Comparison of ENCODE assay signal across 20 mouse cellular contexts in the genomic region with DNA sequence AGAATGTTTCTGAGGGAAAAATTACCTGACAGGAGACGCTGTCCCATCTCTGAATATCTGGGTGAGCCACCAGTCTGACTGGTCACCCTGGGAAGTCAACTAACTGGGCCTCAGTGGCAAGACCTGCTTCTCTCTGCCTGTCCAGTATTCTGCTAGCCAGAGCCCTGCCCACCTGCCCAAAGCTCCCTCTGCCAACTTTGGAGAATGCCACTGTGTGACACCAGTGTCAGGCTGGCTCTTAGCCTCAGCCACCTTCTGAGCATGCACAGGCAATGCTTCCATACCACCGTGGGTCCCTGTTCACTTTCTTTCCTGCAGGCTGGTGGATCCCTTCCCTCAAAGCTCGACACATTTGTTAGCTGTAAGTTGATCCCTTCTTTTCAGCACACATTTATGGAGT. TPM values are rescaled to one million over a fixed set of nuclear protein-coding genes. Genes with fewer than 3 reads are reported as not detected.
DNase-seq lines count a peak whose midpoint lies in the region; ATAC-seq lines count a peak whose summit lies in the region.
"Had no signal": no experiment of that assay in that cellular context is flagged by ENCODE, and none has a peak within 500 bp of the region (broad histone marks: within the 10 kb centered on the region; RNA-seq: fewer than 3 reads in every experiment).

No protein-coding gene starts in this region.

- ATAC-seq in heart, embryonic 11.5 days (replicated peaks; ENCODE audit: insufficient number of reproducible peaks, low FRiP score, low TSS enrichment), result no peak
- no peak for ATAC-seq in midbrain, embryonic 15.5 days (replicated peaks)
- ATAC-seq in embryonic facial prominence, embryonic 15.5 days (ENCODE audit: insufficient number of reproducible peaks, low FRiP score, low TSS enrichment, low read depth), result no peak
- ATAC-seq in limb, embryonic 15.5 days (ENCODE audit: insufficient number of reproducible peaks, low FRiP score, low TSS enrichment, low read depth), result no peak; the same call in 1 of the 2 replicates
- ATAC-seq in intestine, embryonic 15.5 days, result no peak
- ATAC-seq: midbrain, embryonic 16.5 days had no signal

- peak; percentile 84 for DNase-seq in heart, adult 11 months
- DNase-seq in midbrain, embryonic 10.5 days (ENCODE audit: low spot score), result no peak
- no peak for DNase-seq in adrenal gland, adult 8-10 months
- DNase-seq: adrenal gland, adult 2 months; gastrocnemius, postnatal 25 days; kidney, adult 9 months; kidney, postnatal 4 days; layer of hippocampus, adult 9-11 months; left cerebral cortex, postnatal 4 days; lung, postnatal 10 days; thymus, adult 18-20 months had no signal

- H3K36me3 ChIP-seq in heart, embryonic 11.5 days (ENCODE audit: control insufficient read depth, insufficient read depth, low read length), result no peaks in the 10 kb centered on the region
- H3K36me3 ChIP-seq in midbrain, embryonic 10.5 days, result no peaks in the 10 kb centered on the region
- H3K36me3 ChIP-seq in midbrain, embryonic 15.5 days (replicated peaks), result no peaks in the 10 kb centered on the region
- H3K36me3 ChIP-seq in embryonic facial prominence, embryonic 15.5 days, result no peaks in the 10 kb centered on the region
- no peaks in the 10 kb centered on the region for H3K36me3 ChIP-seq in limb, embryonic 15.5 days
- no peaks in the 10 kb centered on the region for H3K36me3 ChIP-seq in intestine, embryonic 15.5 days
- H3K36me3 ChIP-seq: hindbrain, embryonic 13.5 days; neural tube, embryonic 15.5 days had no signal

- WGBS in heart, embryonic 11.5 days (ENCODE audit: insufficient replicate concordance), result 54% methylated on average over 3 of the region's 3 CpGs
- 73% methylated on average over 3 of the region's 3 CpGs for WGBS in midbrain, embryonic 10.5 days
- WGBS in midbrain, embryonic 15.5 days, result 70% methylated on average over 3 of the region's 3 CpGs
- 39% methylated on average over 3 of the region's 3 CpGs for WGBS in embryonic facial prominence, embryonic 15.5 days
- 43% methylated on average over 3 of the region's 3 CpGs for WGBS in limb, embryonic 15.5 days
- WGBS in intestine, embryonic 15.5 days, result 56% methylated on average over 3 of the region's 3 CpGs

- H3K4me2 ChIP-seq in heart, embryonic 11.5 days, result no peak overlapping the region
- H3K4me2 ChIP-seq in midbrain, embryonic 15.5 days, result no peak overlapping the region
- H3K4me2 ChIP-seq in embryonic facial prominence, embryonic 15.5 days (replicated peaks), result no peak overlapping the region
- no peak overlapping the region for H3K4me2 ChIP-seq in limb, embryonic 15.5 days
- no peak overlapping the region for H3K4me2 ChIP-seq in intestine, embryonic 15.5 days (replicated peaks)
- H3K4me2 ChIP-seq: hindbrain, embryonic 13.5 days; neural tube, embryonic 15.5 days had no signal

- H3K27me3 ChIP-seq in heart, embryonic 11.5 days (ENCODE audit: control insufficient read depth, insufficient read depth, low read length), result no peaks in the 10 kb centered on the region
- H3K27me3 ChIP-seq in midbrain, embryonic 10.5 days (ENCODE audit: low read depth, poor library complexity, severe bottlenecking), result no peaks in the 10 kb centered on the region
- H3K27me3 ChIP-seq in midbrain, embryonic 15.5 days (replicated peaks), result no peaks in the 10 kb centered on the region
- H3K27me3 ChIP-seq in embryonic facial prominence, embryonic 15.5 days, result no peaks in the 10 kb centered on the region
- H3K27me3 ChIP-seq in limb, embryonic 15.5 days, result no peaks in the 10 kb centered on the region
- H3K27me3 ChIP-seq in intestine, embryonic 15.5 days (replicated peaks), result no peaks in the 10 kb centered on the region
- H3K27me3 ChIP-seq: hindbrain, embryonic 13.5 days; neural tube, embryonic 15.5 days had no signal

- H3K27ac ChIP-seq in heart, embryonic 11.5 days (ENCODE audit: low read depth, low read length), result no peak overlapping the region
- H3K27ac ChIP-seq in midbrain, embryonic 10.5 days (replicated peaks), result peak overlapping the region; percentile 28; the same call in 1 of the 2 replicates
- no peak overlapping the region for H3K27ac ChIP-seq in midbrain, embryonic 15.5 days
- H3K27ac ChIP-seq in embryonic facial prominence, embryonic 15.5 days (replicated peaks), result peak overlapping the region; percentile 58
- peak overlapping the region; percentile 44 for H3K27ac ChIP-seq in limb, embryonic 15.5 days
- no peak overlapping the region for H3K27ac ChIP-seq in intestine, embryonic 15.5 days
- H3K27ac ChIP-seq: hindbrain, embryonic 13.5 days; neural tube, embryonic 15.5 days had no signal

- H3K4me3 ChIP-seq in heart, embryonic 11.5 days (ENCODE audit: low read depth, low read length), result no peak overlapping the region
- H3K4me3 ChIP-seq in midbrain, embryonic 10.5 days, result no peak overlapping the region
- no peak overlapping the region for H3K4me3 ChIP-seq in midbrain, embryonic 15.5 days
- no peak overlapping the region for H3K4me3 ChIP-seq in embryonic facial prominence, embryonic 15.5 days (replicated peaks)
- no peak overlapping the region for H3K4me3 ChIP-seq in limb, embryonic 15.5 days
- no peak overlapping the region for H3K4me3 ChIP-seq in intestine, embryonic 15.5 days (replicated peaks)
- H3K4me3 ChIP-seq: hindbrain, embryonic 13.5 days; left cerebral cortex, adult 2 months; neural tube, embryonic 15.5 days had no signal

- H3K9me3 ChIP-seq in heart, embryonic 11.5 days (replicated peaks; ENCODE audit: control insufficient read depth, low read length), result no peaks in the 10 kb centered on the region
- no peaks in the 10 kb centered on the region for H3K9me3 ChIP-seq in midbrain, embryonic 10.5 days (replicated peaks)
- no peaks in the 10 kb centered on the region for H3K9me3 ChIP-seq in midbrain, embryonic 15.5 days
- no peaks in the 10 kb centered on the region for H3K9me3 ChIP-seq in embryonic facial prominence, embryonic 15.5 days (replicated peaks)
- no peaks in the 10 kb centered on the region for H3K9me3 ChIP-seq in limb, embryonic 15.5 days
- no peaks in the 10 kb centered on the region for H3K9me3 ChIP-seq in intestine, embryonic 15.5 days
- H3K9me3 ChIP-seq: hindbrain, embryonic 13.5 days; neural tube, embryonic 15.5 days had no signal

- no peak overlapping the region for H3K9ac ChIP-seq in heart, embryonic 11.5 days (ENCODE audit: low read depth, low read length)
- H3K9ac ChIP-seq in midbrain, embryonic 15.5 days, result no peak overlapping the region
- H3K9ac ChIP-seq in embryonic facial prominence, embryonic 15.5 days, result no peak overlapping the region
- H3K9ac ChIP-seq in limb, embryonic 15.5 days, result no peak overlapping the region
- no peak overlapping the region for H3K9ac ChIP-seq in intestine, embryonic 15.5 days
- H3K9ac ChIP-seq: hindbrain, embryonic 13.5 days; neural tube, embryonic 15.5 days had no signal

- peaks cover 37% of the 10 kb centered on the region for H3K4me1 ChIP-seq in heart, embryonic 11.5 days (ENCODE audit: control insufficient read depth, insufficient read depth, low read length)
- H3K4me1 ChIP-seq in midbrain, embryonic 10.5 days, result peaks cover 32% of the 10 kb centered on the region
- H3K4me1 ChIP-seq in midbrain, embryonic 15.5 days, result no peaks in the 10 kb centered on the region
- peaks cover 49% of the 10 kb centered on the region for H3K4me1 ChIP-seq in embryonic facial prominence, embryonic 15.5 days
- H3K4me1 ChIP-seq in limb, embryonic 15.5 days, result peaks cover 35% of the 10 kb centered on the region
- H3K4me1 ChIP-seq in intestine, embryonic 15.5 days (replicated peaks), result peaks cover 34% of the 10 kb centered on the region

RNA-seq across cellular contexts. Expression of gene Rasl11b, which starts 54.7 kb away (rescaled TPM):
- 75.9 and 87.0 TPM in 2 replicates for polyA plus RNA-seq in heart, embryonic 11.5 days (2014; fragmentation: Nextera tagmentation; extraction: Ambion mirVana)
- 27.3 and 30.3 TPM in 2 replicates for polyA plus RNA-seq in midbrain, embryonic 10.5 days (2016; fragmentation: Nextera tagmentation; extraction: Ambion mirVana)
- polyA plus RNA-seq in midbrain, embryonic 15.5 days (2015; fragmentation: Nextera tagmentation; extraction: Ambion mirVana), result 11.4 and 12.9 TPM in 2 replicates
- polyA plus RNA-seq in embryonic facial prominence, embryonic 15.5 days (2015; fragmentation: Nextera tagmentation; extraction: Ambion mirVana), result 123 and 138 TPM in 2 replicates
- polyA plus RNA-seq in limb, embryonic 15.5 days (2015; fragmentation: Nextera tagmentation; extraction: Ambion mirVana), result 126 and 133 TPM in 2 replicates
- 10 to 100 TPM; 21.0 to 26.2 (median 23.7) TPM for total RNA-seq in adrenal gland, adult 8-10 months (2022)
- 34.9 and 38.3 TPM in 2 replicates for polyA plus RNA-seq in intestine, embryonic 15.5 days (2015; fragmentation: Nextera tagmentation; extraction: Ambion mirVana)

Comparison
In these comparisons a context has a peak if more than half of its experiments do, and no peak if none do; other contexts are left out.
1. H3K27ac ChIP-seq: peak in midbrain, embryonic 10.5 days (single experiment), embryonic facial prominence, embryonic 15.5 days (single experiment) and limb, embryonic 15.5 days (single experiment); none in heart, embryonic 11.5 days (single experiment), midbrain, embryonic 15.5 days (single experiment) and intestine, embryonic 15.5 days (single experiment).